Mouse (Mus musculus) thymus, postnatal 36 days (tissue): ENCODE data around the gene Impdh1.
A peak's percentile ranks its signal among the peaks of the same experiment; 100 is the strongest.
"Not testable (repeated sequence)": the region's sequence is repeated elsewhere in the genome, so short reads cannot be mapped to it uniquely, and the experiment has no call there.

Source experiments
- DNase-seq, 2 experiments: peaks; one replicate each; pipeline ENCODE4 v3.0.0; 2022; ENCODE audit warnings: mixed read lengths in 2 of 2

Impdh1 gene

DNA sequence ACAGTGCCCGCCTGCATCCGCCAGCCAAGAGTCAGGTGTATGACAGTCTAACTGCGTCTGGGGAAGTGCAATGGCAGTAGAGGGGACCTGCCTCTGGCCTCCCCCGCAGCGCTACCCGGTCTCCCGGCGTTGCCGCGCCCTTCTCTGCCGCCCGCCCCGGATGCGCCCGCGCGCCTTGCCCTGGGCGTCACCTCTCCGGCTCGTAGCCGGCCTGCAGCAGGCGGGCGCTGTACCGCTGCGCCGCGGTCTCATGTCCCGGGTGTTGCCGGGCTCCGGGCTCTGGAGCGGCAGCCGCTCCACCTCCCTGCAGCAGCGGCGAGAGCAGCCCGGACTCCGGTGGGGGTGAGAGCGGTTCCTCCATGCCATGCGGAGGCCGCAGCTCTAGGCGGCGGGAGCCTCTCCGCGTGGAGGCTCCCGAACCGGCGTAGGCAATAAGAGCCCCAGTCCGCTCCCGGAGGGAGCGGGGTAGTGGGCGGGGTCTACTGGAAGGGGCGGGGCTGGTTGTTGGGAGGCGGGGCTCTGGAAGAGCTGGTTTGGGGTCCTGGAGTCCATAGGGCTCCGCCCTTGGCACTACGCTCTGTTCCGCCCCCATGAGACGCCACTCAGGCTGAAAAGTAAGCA, at the start of gene Impdh1:
Gene Impdh1, minus strand, starts transcription at position 484 of the 621 bp plus-strand sequence.
- DNase-seq = peak; percentile 95 to 96

GRCm38 (mm10) chr6:29264456-29264781, 48.3 kb upstream of the Impdh1 start:
- DNase-seq = no peak

GRCm38 (mm10) chr6:29263650-29264455, 47.7 kb upstream of the Impdh1 start:
- DNase-seq = no peak

GRCm38 (mm10) chr6:29261831-29262230, 45.7 kb upstream of the Impdh1 start:
- no peak for DNase-seq

GRCm38 (mm10) chr6:29259418-29259817, 43.3 kb upstream of the Impdh1 start:
- DNase-seq = peak in 1 of 2 experiments; percentile 33

DNA sequence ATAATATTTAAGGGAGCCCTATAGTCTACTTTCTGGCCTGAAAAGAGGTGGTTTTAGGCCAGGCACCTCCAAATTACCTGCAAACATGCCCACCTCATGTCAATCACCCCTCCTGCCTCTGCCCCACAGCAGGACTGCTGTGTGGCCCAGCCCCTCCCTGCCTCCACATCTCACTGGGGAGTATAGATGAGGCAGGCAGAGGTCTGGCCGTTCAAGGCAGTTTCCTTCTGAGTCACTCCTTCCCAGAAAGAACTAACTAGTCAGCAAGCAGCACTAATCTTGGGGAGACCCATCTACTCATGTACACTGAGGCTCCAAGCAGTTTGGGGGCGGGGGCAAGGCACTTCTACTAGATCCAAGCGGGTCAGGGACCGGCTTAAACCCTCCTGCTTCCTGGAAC, 30.9 kb upstream of the Impdh1 start:
- DNase-seq = no peak

GRCm38 (mm10) chr6:29246585-29246984, 30.4 kb upstream of the Impdh1 start:
- no peak for DNase-seq

- no peak for DNase-seq
Observed at GRCm38 (mm10) chr6:29246183-29246582, 30.0 kb upstream of the Impdh1 start.

- DNase-seq = no peak
Observed at GRCm38 (mm10) chr6:29245272-29246120, 29.3 kb upstream of the Impdh1 start.

DNA sequence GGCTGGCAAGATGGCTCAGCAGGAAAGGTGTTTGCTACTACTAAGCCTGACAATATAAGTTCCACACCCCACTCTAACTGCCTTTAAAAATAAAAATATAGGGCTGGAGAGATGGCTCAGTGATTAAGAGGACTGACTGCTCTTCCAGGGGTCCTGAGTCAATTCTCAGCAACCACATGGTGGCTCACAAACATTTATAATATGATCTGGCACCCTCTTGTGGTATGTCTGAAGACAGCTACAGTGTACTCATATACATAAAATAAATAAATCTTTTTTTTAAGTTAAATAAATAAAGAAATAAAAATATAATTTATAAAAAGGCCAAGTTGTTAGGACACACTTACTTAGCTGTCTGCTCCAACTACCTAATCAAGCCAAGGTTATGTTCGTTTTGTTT, 26.1 kb upstream of the Impdh1 start:
- no peak for DNase-seq

DNA sequence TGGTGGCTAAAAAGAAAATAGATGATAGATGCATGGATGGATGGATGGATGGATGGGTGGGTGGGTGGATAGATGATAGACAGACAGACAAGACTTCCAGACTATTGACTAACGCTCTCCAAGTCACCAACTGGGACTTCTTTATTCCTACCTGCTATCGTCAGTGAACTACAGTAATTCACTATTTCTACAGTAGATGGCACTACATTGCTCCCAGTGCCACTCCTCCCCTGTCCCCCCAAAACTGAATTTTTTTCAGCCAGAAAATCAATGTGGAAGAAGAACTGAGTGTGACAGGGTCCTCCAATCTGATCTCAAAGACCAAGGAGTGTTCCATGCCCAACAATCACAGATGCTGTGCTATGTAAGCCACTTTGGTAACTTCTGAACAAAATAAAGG, 25.5 kb upstream of the Impdh1 start:
- no peak for DNase-seq

- peak; percentile 59 to 65 for DNase-seq
Observed at GRCm38 (mm10) chr6:29240806-29241205, 24.6 kb upstream of the Impdh1 start.

GRCm38 (mm10) chr6:29234272-29234671, 18.1 kb upstream of the Impdh1 start:
- DNase-seq = peak; percentile 61 to 75

DNA sequence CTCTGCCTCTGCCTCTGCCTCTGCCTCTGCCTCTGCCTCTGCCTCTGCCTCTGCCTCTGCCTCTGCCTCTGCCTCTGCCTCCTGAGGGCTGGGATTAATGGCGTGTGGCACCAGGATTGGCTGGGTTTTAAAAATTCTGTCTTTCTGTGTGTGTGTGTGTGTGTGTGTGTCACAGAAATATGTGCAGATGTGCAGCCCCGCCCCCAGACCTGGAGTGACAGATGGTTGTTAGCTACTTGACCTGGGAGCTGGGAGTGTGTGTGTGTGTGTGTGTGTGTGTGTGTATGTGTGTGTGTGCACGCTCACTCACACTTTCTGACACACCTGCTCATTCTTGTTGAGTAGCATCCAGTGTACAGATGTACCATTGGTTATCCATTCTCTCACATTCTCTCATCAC, 17.5 kb upstream of the Impdh1 start:
- peak in 1 of 2 experiments; percentile 57 for DNase-seq

DNA sequence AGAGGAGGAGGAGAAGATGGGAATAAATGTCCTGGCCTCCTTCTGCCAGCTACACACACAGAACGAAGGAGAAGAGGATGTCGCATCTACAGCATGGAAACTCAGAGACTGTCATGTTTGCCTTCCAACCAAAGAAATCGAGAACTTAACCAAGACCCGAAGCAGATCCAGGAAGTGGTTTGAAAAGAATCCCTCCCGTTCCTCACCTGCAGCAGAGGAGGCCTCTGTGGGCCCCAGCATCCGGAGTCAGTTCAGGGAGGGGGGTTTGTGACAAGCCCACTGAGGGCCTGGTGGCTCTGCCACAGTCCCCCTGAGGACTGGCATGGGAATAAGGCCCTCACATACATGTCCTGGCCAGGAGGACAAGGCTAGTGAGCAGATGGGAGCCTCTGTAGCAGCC, 16.2 kb upstream of the Impdh1 start:
- peak; percentile 73 to 87 for DNase-seq

DNA sequence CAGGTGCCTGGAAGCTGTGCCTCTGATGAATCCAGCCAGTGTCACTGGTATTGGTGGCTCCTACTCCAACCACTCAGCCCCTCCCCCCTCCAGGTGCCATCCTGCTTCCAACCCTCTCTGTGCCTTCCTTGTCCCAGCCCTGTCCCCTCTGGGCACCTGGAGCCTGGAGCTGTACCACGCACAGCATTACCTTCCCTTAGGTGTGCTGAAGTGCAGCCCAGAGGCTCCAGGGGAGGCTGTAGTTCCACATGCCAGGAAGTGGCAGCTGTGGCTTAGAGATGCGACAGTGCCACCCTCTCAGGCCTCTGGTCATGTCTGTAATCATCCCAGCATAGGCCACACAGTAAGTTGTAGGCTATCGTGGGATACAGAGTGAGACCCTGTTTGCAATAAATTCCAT, 15.6 kb upstream of the Impdh1 start:
- peak; percentile 60 to 71 for DNase-seq

GRCm38 (mm10) chr6:29230386-29230785, 14.2 kb upstream of the Impdh1 start:
- DNase-seq = no peak

- no peak for DNase-seq
Observed at GRCm38 (mm10) chr6:29229265-29229913, 13.2 kb upstream of the Impdh1 start.

DNA sequence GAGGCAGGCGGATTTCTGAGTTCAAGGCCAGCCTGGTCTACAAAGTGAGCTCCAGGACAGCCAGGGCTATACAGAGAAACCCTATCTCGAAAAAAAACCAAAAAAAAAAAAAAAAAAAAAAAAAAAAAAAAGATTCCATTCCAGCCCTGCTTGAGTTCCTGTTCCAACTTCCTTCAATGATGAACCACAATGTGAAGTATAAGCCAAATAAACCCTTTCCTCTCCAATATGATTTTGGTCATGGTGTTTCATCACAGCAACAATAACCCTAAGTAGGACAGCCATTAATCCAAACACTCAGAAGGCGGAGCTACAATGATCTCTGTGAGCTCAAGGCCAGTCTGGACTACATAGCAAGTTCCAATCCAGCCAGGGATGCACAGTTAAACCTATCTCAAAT, 1.6 kb upstream of the Impdh1 start:
- DNase-seq = not testable (repeated sequence)

DNA sequence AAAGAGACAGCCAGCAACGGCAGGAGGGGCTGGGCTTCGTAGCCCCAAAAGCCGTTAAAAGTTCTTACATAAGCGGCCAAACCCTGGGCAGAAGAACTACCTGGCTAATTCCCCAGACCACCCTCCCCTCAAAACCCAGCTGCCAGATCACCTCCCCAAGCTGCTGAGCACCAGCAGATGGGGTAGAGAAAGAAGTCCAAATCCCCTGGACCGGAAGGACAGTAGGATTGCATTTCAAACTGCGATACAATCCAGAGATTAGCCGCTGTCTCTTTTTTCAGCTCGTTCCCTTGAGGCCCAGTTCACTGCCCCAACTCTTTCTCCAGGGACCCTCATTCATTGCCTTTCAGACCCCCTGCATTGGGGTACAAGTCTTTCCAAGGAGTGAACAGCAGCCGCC, 983 bp downstream of the Impdh1 start:
- DNase-seq = no peak

DNA sequence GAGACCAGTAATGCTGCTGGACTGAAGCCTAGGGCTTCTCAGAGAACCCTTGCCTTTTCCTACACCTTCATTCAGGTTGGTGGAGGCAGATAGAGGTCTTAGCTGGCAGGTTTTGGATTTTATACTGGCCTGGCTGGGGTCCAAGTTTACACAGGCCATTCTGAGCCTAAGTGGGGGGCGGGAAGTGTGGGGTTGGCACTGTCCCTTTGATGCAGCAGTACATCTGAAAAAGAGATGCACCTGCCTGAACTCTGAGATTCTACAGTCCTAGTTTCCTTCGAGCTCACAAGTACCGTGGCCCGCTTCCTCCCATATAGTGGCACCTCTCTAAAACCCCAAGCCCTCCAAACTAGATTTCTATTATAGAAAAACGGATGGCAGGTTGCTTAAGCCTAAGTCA, 1.4 kb downstream of the Impdh1 start:
- peak; percentile 65 to 76 for DNase-seq

GRCm38 (mm10) chr6:29214245-29214644, 1.9 kb downstream of the Impdh1 start:
- DNase-seq = peak in 1 of 2 experiments; percentile 46

- DNase-seq = no peak
Observed at GRCm38 (mm10) chr6:29213436-29213835, 2.7 kb downstream of the Impdh1 start.
